ENCODE assay signal across 8 mouse cellular contexts in genomic region chr12:75307961-75308951, GRCm38 (mm10). TPM values are rescaled to one million over a fixed set of nuclear protein-coding genes. Genes with fewer than 3 reads are reported as not detected.
DNase-seq lines count a peak whose midpoint lies in the region; ATAC-seq and TF ChIP-seq lines count a peak whose summit lies in the region.

TSS of gene Rhoj (plus strand) at chr12:75308322.

- peak within 1 kb of the TSS; percentile 82 for H3K27ac ChIP-seq in hindbrain, postnatal 0 days

- intact Hi-C loops in gastrocnemius, postnatal 14 days (cut with DNase I; ENCODE audit: low total_unique reads) = no loop called here

- no peaks in the 10 kb centered on the region for H3K36me3 ChIP-seq in hindbrain, postnatal 0 days (ENCODE audit: insufficient read depth, low read length)

- WGBS in hindbrain, postnatal 0 days = under 1% methylated on average over 34 of the region's 34 CpGs

- peak; percentile 91 for ATAC-seq in hindbrain, postnatal 0 days

- DNase-seq in adrenal gland, adult 8-10 months = peak; percentile 46
- DNase-seq in embryo, embryonic 10.5 days (ENCODE audit: low spot score) = peak; percentile 79
- DNase-seq in gastrocnemius, postnatal 14 days = peak; percentile 79
- peak; percentile 75 for DNase-seq in hindbrain, postnatal 0 days (ENCODE audit: low spot score)
- peak; percentile 22 for DNase-seq in left cerebral cortex, adult 11 months (ENCODE audit: low spot score)
- DNase-seq in lung, postnatal 25 days (ENCODE audit: low spot score) = peak; percentile 86
- peak; percentile 60 for DNase-seq in right cerebral cortex, adult 18-20 months
- no peak for DNase-seq in MN1 (ENCODE audit: low spot score)

- H3K4me2 ChIP-seq in hindbrain, postnatal 0 days (ENCODE audit: low read depth, low read length) = peak within 1 kb of the TSS; percentile 96

- no peaks in the 10 kb centered on the region for H3K4me1 ChIP-seq in hindbrain, postnatal 0 days (ENCODE audit: insufficient read depth, low read length)

- peak within 1 kb of the TSS; percentile 44 for H3K4me3 ChIP-seq in hindbrain, postnatal 0 days (ENCODE audit: low read length)

- no peak for TF ChIP-seq CTCF in hindbrain, postnatal 0 days (IDR thresholded peaks at IDR 0.05; ENCODE audit: low read depth)

- H3K9ac ChIP-seq in hindbrain, postnatal 0 days (replicated peaks; ENCODE audit: low read length) = peak within 1 kb of the TSS; percentile 68

- H3K9me3 ChIP-seq in hindbrain, postnatal 0 days (ENCODE audit: low read length) = no peaks in the 10 kb centered on the region

- H3K27me3 ChIP-seq in hindbrain, postnatal 0 days (ENCODE audit: insufficient read depth, low read length) = no peaks in the 10 kb centered on the region

RNA-seq across cellular contexts. Expression of gene Rhoj, which starts in this region (rescaled TPM):
- 10 to 100 TPM; 12.0 to 17.9 (median 14.9) TPM for total RNA-seq in adrenal gland, adult 8-10 months (2022)
- 10 to 100 TPM; 29.8 to 32.6 TPM for total RNA-seq in gastrocnemius, postnatal 14 days (2021)
- 27.2 and 37.6 TPM in 2 replicates for total RNA-seq in hindbrain, postnatal 0 days (2014; rRNA removed)
- 16.5 and 18.9 TPM in 2 replicates for polyA plus RNA-seq in hindbrain, postnatal 0 days (2015; fragmentation: Nextera tagmentation; extraction: Ambion mirVana)
